Mouse (Mus musculus) embryo, embryonic 10.5 days (tissue): ENCODE results near the gene Ano2.

ENCODE experiments used
- DNase-seq: peaks from one replicate; pipeline ENCODE4 v3.0.0-alpha.2; 2015; ENCODE audit warnings: low spot score

Gene Ano2

DNA sequence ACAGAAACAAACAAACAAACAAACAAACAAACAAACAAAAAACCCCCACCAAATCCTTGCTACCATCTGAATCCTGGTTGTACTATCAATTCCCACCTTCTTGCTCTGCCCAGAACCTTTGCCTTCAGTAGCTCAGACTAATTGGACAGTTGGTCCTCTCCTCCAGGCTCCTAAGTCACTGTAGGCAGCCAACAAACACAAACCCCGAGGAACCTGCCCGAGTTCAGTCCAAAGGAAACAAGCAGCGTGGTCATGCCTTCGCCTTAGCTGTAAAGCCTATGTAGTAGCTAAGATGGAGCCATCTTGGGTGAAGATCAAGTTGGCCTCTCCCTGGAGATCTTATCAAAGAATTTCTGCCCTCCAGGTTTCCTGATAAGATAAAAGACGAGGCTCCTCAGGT, 362.9 kb downstream of the Ano2 start:
- DNase-seq = no peak

DNA sequence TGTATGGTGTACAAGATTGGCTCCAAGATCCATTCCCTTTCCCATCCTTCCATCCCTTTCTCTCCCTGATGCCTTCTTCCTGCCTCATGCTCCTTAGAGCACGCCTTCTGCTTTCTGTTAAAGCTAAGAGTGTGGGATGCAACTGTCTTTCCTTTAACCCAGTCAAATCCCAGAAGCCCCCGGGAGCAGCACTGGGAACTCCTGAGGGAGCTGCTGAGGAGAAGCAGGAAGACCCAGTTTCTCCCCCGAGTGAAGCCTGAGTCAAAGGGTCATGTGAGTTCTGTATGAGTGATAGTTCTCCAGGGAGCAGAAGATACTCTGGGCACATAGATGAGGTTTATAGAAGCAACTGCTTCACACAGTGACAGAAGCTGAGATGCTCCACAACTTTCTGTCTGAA, 367.5 kb downstream of the Ano2 start:
- DNase-seq = no peak

DNA sequence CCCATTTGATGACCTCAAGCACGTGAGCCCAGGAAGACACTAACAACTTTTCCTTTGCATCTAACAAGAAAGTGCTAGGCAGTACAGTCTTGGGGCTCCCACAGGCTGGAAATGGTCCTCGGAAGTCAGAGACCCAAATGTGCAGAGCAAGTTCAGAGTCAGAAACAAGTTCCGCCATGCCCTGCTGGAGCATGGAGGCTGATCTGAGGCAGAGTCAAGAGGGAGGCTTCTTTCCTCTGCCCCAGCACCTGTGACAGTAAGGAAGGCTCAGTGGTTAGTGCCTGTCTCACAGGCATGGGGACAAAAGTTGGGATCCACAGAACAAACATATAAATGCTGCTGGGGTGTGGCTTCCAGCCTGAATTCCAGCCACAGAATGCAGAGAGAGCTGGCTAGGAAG, 390.3 kb downstream of the Ano2 start:
- DNase-seq = no peak

DNA sequence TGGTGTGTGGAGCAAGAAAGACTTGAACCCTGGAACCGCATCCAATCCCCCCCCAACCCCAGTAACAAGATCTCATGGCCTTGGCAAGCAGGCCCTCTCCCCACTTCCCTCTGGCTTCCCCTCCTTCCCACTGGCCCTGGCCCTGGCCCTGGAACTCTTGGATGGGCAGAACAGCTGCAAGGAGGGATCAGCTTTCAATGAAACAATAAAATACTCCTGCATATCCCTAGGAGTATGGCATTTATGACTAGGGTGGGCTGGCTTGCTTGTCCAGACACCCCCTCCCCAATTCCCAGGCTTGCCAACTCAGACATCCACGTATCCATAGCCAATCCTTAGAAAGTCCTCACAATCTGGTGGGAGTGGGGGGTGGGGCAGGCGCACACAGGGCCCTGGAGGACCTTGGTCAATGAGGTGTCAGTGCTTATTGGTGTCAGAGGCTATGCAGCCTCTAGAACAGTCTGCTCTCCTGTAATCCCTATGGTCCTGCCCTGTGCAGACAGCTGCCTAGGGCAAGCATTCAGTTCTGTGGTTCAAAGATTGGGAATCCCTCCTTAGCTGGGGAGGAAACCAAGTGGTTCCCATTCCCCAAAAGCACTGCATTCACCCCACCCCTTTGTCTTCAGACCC, 396.2 kb downstream of the Ano2 start:
- no peak for DNase-seq

DNA sequence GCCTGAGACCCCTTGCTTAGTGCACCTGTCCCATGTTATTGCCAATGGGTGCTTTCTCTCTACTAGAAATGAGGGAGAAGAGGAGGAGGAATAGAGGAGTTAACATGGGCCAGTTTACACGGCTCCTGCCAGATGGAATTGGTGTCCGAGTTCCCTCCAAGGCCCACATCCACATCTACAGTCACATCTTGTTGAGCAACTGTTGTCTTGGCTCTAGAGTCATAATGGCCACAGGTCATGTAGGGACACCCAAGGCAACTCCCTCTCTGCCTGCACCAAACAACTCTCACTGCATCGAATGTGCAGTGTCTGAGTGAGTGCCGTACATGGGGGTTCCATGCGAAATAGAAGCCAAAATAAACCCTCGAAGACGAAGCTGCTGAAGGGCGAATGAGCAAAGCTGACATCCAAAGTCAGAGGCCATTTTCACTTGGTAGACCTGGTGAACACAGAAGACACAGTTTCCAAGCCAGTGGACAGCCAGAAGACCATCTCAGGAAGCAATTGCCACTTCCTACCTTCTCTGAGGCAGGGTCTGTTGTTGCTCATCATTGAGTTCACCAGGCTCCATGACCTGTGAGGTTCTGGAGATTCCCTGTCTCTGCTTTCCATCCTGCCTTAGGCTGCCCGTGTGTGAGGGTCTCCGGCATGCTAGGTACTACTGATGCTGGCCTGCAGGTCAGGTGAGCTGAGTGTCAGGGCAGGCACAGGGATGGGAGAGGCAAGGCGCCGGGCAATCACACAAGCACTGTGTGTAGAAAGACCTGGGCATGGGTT, 398.5 kb downstream of the Ano2 start:
- no peak for DNase-seq
